Mouse (Mus musculus): ENCODE measurements around the gene 2900026A02Rik. TPM values are rescaled to one million over a fixed set of nuclear protein-coding genes. Genes with fewer than 3 reads are reported as not detected.

2900026A02Rik gene
- total and polyA plus RNA-seq, 3 experiments = not detected

DNA sequence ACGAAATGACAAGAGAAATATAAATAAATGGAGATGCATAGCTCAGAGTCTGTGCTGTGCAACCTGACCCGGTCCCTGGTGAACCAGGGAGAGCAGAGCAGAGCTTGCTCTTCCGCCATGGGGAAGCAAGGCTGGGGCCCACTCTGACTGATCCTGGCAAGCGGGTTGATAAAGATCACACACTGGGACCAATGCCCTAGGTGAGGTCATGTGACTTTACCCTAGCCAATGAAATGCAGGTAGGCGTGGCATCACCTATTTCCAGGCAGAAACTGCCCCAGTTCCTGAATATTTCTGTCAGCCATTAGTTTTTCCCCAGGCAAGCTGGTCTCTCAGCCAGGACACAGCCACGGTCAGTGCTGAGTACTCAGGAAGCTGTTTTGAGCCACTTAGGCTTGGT, 102.3 kb downstream of the 2900026A02Rik start:
- TF ChIP-seq NELFE (IDR thresholded peaks at IDR 0.05; ENCODE audit: low read depth, low read length) (no peak), ETS1 (IDR thresholded peaks at IDR 0.05; ENCODE audit: low read depth, low read length) (no peak), ZNF384 (IDR thresholded peaks at IDR 0.05; ENCODE audit: low read depth, low read length) (no peak), MEF2A (IDR thresholded peaks at IDR 0.05; ENCODE audit: extremely low read depth, insufficient replicate concordance, low read depth, low read length, poor library complexity, severe bottlenecking) (no peak), KAT2A (conservative IDR thresholded peaks at IDR 0.05; ENCODE audit: low read depth, low read length) (no peak), MAX (IDR thresholded peaks at IDR 0.05; ENCODE audit: low read length) (no peak), RCOR1 (IDR thresholded peaks at IDR 0.05; ENCODE audit: low read depth, low read length) (no peak), MAZ (IDR thresholded peaks at IDR 0.05; ENCODE audit: low read depth, low read length) (no peak), ZMIZ1 (IDR thresholded peaks at IDR 0.05; ENCODE audit: low read depth, low read length) (no peak), ELF1 (IDR thresholded peaks at IDR 0.05; ENCODE audit: low read depth, low read length) (no peak), SIN3A (IDR thresholded peaks at IDR 0.05; ENCODE audit: low read length) (no peak), TBP (IDR thresholded peaks at IDR 0.05; ENCODE audit: low read depth, low read length) (no peak), JUND (IDR thresholded peaks at IDR 0.05; ENCODE audit: low read depth, low read length) (no peak), CHD1 (IDR thresholded peaks at IDR 0.05; ENCODE audit: low read depth, low read length) (no peak), E2F4 (IDR thresholded peaks at IDR 0.05; ENCODE audit: borderline replicate concordance, low read depth, low read length) (no peak), SMC3 (IDR thresholded peaks at IDR 0.05; ENCODE audit: low read depth, low read length) (no peak), GATA1 (IDR thresholded peaks at IDR 0.05; ENCODE audit: low read depth, low read length) (no peak), UBTF (IDR thresholded peaks at IDR 0.05; ENCODE audit: borderline replicate concordance, insufficient read depth, low read depth, low read length) (no peak), POLR2AphosphoS5 (IDR thresholded peaks at IDR 0.05; ENCODE audit: borderline replicate concordance, low read depth, low read length) (no peak)
- no peaks in the 10 kb centered on the region for H3K27me3 ChIP-seq (ENCODE audit: control insufficient read depth in 1 of 2, insufficient read depth in 2 of 2, low read length in 2 of 2)
- DNase-seq (ENCODE audit: low read depth, low spot score) = no peak
- no peaks in the 10 kb centered on the region for H3K9me3 ChIP-seq (replicated peaks; ENCODE audit: insufficient read depth, low read length)
- H3K36me3 ChIP-seq (ENCODE audit: control insufficient read depth in 1 of 2, insufficient read depth in 2 of 2, low read length in 2 of 2) = no peaks in the 10 kb centered on the region
- no peak overlapping the region for H3K27ac ChIP-seq (ENCODE audit: control insufficient read depth, low read depth, low read length)
- no peak overlapping the region for H3K9ac ChIP-seq (ENCODE audit: control insufficient read depth, low read depth, low read length, poor library complexity, severe bottlenecking)
- H3K79me2 ChIP-seq (ENCODE audit: control insufficient read depth, insufficient read depth, low read length, poor library complexity) = no peaks in the 10 kb centered on the region
- H3K4me1 ChIP-seq (ENCODE audit: control insufficient read depth in 1 of 2, insufficient read depth in 2 of 2, low read length in 2 of 2) = no peaks in the 10 kb centered on the region
- H3K4me3 ChIP-seq (ENCODE audit: control insufficient read depth in 1 of 2, insufficient read depth in 1 of 2, low read depth in 2 of 2, low read length in 2 of 2) = no peak overlapping the region

DNA sequence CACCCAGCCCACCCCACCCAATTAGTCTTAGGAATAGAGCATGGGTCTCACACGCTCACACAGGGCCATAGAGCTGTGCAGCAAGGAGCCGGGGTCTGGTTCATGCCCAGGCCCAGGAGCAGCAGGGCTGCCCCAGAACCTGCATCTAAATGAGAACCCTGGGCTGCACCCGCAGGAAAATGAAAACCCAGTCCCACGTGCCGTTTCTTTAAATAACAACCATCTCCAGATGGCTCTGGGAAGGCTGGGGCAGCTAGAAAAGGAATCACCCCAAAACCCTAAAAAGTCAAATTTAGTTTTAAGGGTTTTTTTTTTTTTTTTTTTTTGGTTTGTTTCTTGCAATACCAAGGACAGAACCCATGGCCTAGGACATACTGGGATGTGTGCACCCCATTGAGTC, 103.7 kb downstream of the 2900026A02Rik start:
- no peaks in the 10 kb centered on the region for H3K9me3 ChIP-seq (replicated peaks; ENCODE audit: insufficient read depth, low read length)
- H3K4me1 ChIP-seq (ENCODE audit: control insufficient read depth in 1 of 2, insufficient read depth in 2 of 2, low read length in 2 of 2) = no peaks in the 10 kb centered on the region
- H3K9ac ChIP-seq (ENCODE audit: control insufficient read depth, low read depth, low read length, poor library complexity, severe bottlenecking) = no peak overlapping the region
- no peaks in the 10 kb centered on the region for H3K27me3 ChIP-seq (ENCODE audit: control insufficient read depth in 1 of 2, insufficient read depth in 2 of 2, low read length in 2 of 2)
- no peak overlapping the region for H3K27ac ChIP-seq (ENCODE audit: control insufficient read depth, low read depth, low read length)
- TF ChIP-seq CHD1 (IDR thresholded peaks at IDR 0.05; ENCODE audit: low read depth, low read length) (no peak), USF1 (IDR thresholded peaks at IDR 0.05; ENCODE audit: low read depth, low read length) (no peak), ZKSCAN1 (IDR thresholded peaks at IDR 0.05; ENCODE audit: low read depth, low read length) (no peak), NELFE (IDR thresholded peaks at IDR 0.05; ENCODE audit: low read depth, low read length) (no peak), TBP (IDR thresholded peaks at IDR 0.05; ENCODE audit: low read depth, low read length) (no peak), POLR2AphosphoS5 (IDR thresholded peaks at IDR 0.05; ENCODE audit: borderline replicate concordance, low read depth, low read length) (no peak), MXI1 (IDR thresholded peaks at IDR 0.05; ENCODE audit: low read depth, low read length) (no peak), TAL1 (IDR thresholded peaks at IDR 0.05; ENCODE audit: low read length) (no peak), ZC3H11A (IDR thresholded peaks at IDR 0.05; ENCODE audit: low read depth, low read length) (no peak), KAT2A (conservative IDR thresholded peaks at IDR 0.05; ENCODE audit: low read depth, low read length) (no peak)
- H3K36me3 ChIP-seq (ENCODE audit: control insufficient read depth in 1 of 2, insufficient read depth in 2 of 2, low read length in 2 of 2) = no peaks in the 10 kb centered on the region
- H3K4me3 ChIP-seq (ENCODE audit: control insufficient read depth in 1 of 2, insufficient read depth in 1 of 2, low read depth in 2 of 2, low read length in 2 of 2) = no peak overlapping the region
- no peaks in the 10 kb centered on the region for H3K79me2 ChIP-seq (ENCODE audit: control insufficient read depth, insufficient read depth, low read length, poor library complexity)
- no peak for DNase-seq (ENCODE audit: low read depth, low spot score)
